Mouse (Mus musculus): ENCODE measurements at regions not wholly inside any gene's neighbourhood (a gene's known extent, or its start where the extent isn't known, plus 50 kb on each side); places are given as distances from the start of the nearest gene placed in this dataset.

GRCm38 (mm10) chr4:95155178-95155577 is 103.2 kb upstream of the Jun start:
- ATAC-seq, result no peak

DNA sequence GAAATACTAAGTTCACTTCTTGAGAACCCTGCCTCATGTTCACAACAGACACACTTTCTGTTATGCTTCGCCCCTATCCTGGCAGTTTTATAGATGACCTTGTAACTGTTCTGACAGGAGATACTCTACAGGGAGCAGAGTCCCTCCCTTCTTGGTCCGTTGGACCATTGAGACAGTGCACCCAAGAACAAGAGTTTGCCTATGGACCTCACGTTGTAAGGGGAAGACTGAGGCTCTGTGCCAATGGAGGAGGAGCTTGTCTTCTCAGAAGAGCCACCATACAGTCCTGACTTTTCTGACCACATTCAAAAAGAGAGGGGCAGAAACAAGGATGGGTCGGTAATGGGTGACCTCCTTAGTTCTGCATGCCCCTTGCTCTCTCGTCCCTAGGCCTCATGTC is 103.8 kb upstream of the Jun start:
- no peak for ATAC-seq

DNA sequence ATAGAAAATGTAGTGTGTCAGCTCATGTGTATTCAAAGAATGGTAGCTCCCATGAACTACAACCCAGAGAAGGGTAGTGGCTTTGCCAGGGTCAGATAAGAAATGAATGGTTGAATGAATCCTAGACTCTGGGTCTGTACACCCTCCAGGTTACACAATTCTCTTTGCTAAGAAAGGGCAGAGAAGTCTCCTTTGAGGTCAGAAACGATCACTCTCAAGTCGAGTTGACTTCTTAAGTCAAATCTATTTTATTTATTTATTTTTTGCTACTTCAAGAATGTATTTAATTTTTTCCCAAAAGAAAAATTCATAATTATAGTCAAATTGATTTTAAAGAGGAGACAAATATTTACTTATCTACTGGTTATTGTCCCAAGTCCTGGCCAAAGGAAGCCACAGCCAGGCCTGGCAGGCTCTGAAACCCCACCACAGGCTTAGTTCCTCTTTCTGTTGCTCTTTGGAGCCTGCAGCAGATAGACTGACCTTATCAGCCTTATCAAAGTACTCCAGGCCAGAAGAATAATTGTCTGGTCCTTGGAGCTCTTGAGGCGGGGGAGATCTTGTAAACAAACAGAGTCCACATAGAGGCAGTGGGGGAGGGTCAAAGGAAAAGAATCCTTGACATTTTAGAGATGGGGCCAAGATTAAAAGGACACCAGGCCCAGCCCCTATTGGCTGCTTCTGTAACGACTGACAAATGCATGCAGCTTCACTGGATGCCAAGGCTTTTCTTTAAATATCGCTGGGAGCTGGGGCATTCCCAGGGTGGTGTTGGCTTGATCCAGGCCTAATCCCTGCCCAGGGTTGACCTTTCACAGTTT is 104.6 kb upstream of the Jun start:
- no peak for ATAC-seq

DNA sequence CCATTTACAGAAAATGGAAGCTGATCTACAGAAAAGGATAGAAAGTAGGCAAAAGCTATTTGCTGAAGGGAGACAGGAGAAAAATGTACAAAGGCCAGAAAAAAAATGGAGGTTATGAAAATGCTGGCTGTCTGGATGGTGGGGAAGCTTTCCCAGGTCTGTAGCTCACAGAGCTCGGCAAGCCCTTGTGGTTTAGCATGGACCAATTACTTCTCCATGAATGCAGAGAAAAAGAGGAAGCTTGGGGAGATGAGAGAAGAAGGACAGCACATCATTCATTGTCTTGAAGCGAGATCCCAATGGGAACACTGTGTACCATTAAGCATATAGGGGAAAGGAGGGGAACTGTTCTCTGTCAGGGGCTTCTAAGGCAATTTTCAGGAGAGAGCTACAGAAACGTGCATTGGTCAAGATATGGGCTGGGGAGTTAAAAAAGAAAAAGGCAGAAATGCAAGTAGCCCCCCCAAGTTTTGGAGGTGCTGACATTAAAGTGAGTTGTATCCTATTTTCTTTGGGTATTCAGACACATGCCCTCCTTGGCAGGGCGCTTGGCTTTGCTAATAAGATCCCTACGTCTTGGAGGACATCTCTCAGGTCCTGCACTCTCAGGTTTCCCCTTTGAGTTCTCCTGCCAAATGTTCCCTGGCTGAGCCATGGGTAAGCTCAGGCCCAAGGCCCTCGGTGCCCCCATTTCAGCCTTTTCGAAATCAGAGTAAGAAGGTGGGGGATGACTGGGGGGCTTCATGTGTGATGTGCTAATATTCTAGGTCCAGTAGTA is 105.8 kb upstream of the Jun start:
- ATAC-seq, result no peak

DNA sequence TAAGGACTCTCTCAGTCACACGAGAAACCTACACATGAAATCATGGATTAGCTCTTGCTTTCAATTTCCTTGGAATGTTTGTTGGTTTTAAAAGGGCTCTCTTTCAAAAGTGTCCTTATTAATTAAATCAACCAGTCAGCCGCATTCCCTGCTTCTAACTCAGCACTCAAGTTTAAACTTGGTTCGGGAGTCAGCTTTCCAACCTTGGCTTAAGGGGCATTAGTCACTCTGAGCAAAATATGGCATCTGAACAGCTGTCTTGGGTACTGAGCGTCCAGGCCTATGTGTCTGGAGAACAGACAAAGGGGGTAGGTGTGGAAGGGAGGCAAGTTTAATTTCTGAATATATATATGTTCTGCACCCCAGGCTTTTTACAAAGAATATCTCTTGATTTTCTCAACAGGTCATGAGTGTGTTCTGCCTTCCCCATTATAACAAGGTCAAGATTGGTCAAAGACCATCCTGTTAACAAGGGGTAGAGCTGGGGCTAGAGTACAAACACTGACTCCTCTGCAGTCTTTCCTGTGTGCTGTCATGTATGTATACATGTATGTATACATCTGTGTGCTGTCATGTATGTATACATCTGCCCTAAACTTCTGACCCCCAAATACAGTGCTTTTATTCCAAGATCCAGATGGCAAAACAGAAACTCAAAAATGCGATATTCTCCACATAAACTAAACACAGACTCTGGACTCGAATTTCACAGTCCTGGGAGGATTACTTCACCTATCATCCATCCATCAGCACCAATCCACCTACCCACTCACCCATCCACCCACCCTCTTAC is 106.8 kb upstream of the Jun start:
- no peak for ATAC-seq

DNA sequence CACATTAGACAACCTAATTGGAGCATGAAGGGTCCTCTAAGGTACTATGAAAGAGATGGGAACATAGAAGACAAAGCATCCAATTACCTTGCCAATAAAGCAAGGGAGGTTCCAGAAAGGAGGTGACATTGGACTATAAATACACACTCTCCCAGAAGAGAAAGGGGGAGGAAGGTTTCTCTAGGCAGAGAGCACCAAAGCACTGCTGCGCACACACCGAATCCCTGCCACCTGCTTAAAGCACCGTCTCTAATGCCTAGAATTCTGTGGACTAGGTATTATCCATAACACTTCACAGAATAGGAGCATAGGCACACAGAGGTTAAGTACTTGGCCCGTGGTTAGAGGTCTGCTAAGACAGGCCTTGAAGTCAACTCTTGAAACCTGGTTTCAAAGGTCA is 107.8 kb upstream of the Jun start:
- no peak for ATAC-seq

GRCm38 (mm10) chr4:95160465-95160864 is 108.4 kb upstream of the Jun start:
- no peak for ATAC-seq

DNA sequence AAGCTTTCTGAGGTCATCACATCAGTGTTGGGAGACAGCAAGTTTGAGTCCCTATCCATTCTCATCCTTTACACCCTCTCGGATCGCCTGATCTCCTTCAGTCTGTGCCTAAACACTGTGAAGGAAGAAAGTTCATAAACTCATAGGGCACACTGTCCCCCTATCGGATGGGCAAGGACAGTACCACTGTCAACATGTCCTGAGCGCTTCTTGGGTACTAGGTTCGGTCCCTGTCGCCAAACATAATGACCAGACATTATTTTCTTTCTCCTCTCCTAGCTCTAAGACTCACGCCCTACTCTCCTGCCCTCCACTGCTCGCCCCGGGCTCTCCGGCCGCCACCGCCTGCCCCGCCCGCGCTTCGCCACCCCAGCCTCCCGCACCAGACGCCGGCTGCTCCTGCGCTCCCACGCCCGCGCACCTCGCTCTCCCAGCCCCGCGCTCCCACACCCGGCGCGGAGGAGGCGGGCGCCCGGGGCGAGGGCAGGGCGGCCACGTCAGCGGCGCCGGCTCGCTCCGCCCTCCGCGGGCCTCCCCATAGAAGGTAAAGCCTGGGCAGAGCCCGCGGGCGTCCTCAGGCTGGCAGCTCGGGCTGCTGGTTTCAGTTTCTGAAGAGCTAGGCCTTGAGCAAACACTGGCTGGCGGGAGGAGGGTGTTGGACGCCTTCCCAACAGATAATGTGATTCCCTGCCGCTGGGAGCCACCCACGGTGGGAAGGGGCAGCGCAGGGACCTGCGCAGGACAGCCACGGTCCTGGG is 109.1 kb upstream of the Jun start:
- ATAC-seq, result peak; percentile 97

DNA sequence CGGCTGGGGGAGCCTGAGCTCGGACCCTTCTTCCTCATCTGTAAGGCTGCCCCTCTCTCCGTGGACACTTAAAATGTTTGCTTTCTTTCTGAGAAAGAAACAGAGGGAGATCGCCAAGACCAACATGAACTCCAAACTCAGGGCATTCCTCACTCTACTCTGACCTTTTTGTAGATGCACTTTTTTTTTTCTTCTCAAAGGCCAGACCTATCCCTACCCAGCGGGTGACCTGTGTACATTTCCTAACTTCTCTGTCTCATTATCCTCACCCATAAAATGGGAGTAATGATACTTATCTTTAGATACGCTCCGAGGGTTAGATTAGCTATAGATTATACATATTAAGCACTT is 109.6 kb upstream of the Jun start:
- ATAC-seq, result no peak

- ATAC-seq, result no peak
Measured at GRCm38 (mm10) chr4:95162386-95163090, 110.5 kb upstream of the Jun start.

GRCm38 (mm10) chr4:95163403-95163802 is 111.4 kb upstream of the Jun start:
- no peak for ATAC-seq

- ATAC-seq, result no peak
Measured at GRCm38 (mm10) chr4:95166503-95166902, 114.5 kb upstream of the Jun start.

DNA sequence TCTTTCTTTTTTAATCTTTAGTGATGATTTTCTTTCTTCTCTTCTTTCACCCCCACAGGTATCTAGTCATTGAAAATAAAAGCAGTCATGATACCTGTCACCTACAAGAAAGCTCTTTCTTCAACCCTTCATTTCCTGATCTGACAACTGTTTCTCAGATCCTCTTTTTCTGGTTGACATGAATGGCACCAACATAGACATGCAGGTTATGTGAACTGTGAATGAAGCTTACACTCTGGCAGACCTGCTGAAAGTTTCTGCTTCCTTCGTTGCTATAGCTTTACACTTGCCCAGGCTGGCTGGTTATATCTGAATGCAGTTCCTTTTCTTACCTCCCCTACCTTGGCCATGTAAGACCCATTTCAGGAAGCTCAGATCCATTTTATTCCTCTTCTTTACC is 115.2 kb upstream of the Jun start:
- no peak for ATAC-seq

GRCm38 (mm10) chr4:95169702-95170101 is 117.7 kb upstream of the Jun start:
- ATAC-seq, result no peak

DNA sequence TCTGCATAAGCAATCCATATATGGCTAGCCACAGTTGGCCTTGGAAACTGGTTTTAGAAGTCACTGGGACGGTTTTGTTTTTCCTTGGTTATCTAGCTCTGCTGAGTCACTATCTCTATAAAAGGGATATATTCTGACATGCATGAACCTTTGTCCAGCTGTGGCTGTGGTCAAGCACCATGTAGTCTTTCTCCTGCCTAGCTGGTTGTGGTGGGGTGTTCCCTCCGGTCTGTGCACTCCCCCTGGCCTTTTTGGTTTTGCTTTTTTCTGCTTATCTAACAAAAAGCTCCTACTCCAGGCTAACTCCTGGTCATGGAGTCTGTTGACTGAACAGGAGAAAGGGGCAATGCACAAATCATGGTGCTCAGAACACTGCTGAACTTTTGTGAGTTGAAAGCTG is 125.7 kb upstream of the Jun start:
- ATAC-seq, result no peak

GRCm38 (mm10) chr4:95178467-95178866 is 126.4 kb upstream of the Jun start:
- no peak for ATAC-seq

- ATAC-seq, result no peak
Measured at GRCm38 (mm10) chr4:95178900-95179299, 126.9 kb upstream of the Jun start.

GRCm38 (mm10) chr4:95180446-95180845 is 128.4 kb upstream of the Jun start:
- no peak for ATAC-seq

- ATAC-seq, result no peak
Measured at GRCm38 (mm10) chr4:95180999-95181398, 129.0 kb upstream of the Jun start.

GRCm38 (mm10) chr4:95184180-95184579 is 132.2 kb upstream of the Jun start:
- no peak for ATAC-seq

DNA sequence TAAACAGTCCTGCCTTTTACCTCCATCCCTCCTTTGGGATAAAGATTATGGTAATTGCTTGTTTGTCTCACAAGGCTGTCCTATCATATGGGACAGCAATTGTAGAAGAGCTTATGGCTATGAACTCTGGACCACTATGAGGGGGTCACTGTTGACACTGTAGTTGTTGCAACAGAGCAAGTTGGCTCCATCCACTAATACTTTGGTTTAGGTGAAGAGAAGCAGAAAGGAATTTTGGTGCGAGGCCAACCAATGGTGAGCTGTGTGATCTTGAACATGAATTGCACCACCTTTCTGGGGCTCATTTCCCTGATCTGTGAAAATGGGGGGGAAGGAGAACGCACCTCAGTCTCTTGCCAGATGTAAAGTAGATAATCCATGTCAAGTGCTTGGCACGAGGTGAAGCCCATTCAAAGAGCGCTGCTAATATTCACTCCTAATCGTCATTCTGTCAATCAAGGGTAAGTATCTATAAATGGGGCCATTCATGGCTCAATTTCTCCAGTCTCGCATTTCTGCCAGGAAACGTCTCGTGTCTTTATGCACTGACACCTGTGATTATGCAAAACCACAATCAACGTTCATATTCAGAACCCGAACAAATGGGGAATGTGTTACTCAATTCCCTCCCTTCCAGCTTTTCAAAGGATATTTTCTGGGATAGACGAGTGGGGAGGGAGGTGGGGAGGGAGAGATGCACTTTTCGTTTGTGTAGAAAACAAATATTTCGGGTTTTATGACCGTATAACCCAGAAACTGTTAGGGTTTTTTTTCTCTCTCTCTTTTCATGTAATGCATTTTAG is 133.3 kb upstream of the Jun start:
- no peak for ATAC-seq
